Mouse (Mus musculus): Measurements from ENCODE around the gene Cd72. TPM values are rescaled to one million over a fixed set of nuclear protein-coding genes. Genes with fewer than 3 reads are reported as not detected.
A peak's percentile ranks its signal among the peaks of the same experiment; 100 is the strongest.

Cd72 gene
- polyA plus RNA-seq, 1 experiment from 2014 or later = 2.6 TPM

DNA sequence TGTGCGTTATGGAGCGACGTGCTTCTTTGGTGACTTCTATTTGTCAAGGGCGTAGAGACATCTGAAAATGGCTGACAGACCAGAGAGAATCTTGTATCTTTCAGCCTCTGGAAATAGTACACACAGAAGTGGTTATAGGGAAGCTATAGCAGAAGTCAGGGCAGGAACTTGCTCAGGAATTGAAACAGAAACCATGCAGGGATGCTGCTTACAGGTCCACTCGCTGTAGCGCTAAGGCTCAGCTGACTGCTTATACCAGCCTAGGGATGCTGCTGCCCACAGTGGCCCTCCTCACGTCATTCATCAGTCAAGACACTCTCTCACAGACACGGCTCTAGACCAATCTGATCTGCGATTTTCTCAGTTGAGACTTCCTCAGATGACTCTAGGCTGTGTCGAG is 15.9 kb upstream of the Cd72 start:
- whole genome bisulfite sequencing = 95% methylated on average over 10 of the region's 10 CpGs

GRCm38 (mm10) chr4:43466872-43467271 is 12.4 kb upstream of the Cd72 start:
- WGBS = 92% methylated on average over 7 of the region's 7 CpGs
- Histone ChIP-seq H3K4me2 (ENCODE audit: low read depth, low read length, severe bottlenecking) (no peak overlapping the region), H3K9ac (ENCODE audit: low read length) (no peak overlapping the region), H3K36me3 (ENCODE audit: control insufficient read depth, insufficient read depth, low read length) (no peaks in the 10 kb centered on the region), H3K9me3 (ENCODE audit: control insufficient read depth, low read length) (no peaks in the 10 kb centered on the region), H3K4me1 (replicated peaks; ENCODE audit: control insufficient read depth, insufficient read depth, low read length) (no peaks in the 10 kb centered on the region), H3K27me3 (ENCODE audit: control insufficient read depth, insufficient read depth, low read length) (no peaks in the 10 kb centered on the region), H3K27ac (ENCODE audit: low read depth, low read length) (no peak overlapping the region), H3K4me3 (ENCODE audit: low read depth, low read length) (no peak overlapping the region)
- ATAC-seq (replicated peaks; ENCODE audit: low FRiP score) (no peak), DNase-seq (ENCODE audit: low spot score) (no peak)

More for the DNA sequence above, 15.9 kb upstream of the Cd72 start:
- H3K27me3 ChIP-seq (ENCODE audit: control insufficient read depth, insufficient read depth, low read length) = no peaks in the 10 kb centered on the region
- no peaks in the 10 kb centered on the region for H3K36me3 ChIP-seq (ENCODE audit: control insufficient read depth, insufficient read depth, low read length)
- no peak overlapping the region for H3K27ac ChIP-seq (ENCODE audit: low read depth, low read length)
- no peak overlapping the region for H3K4me2 ChIP-seq (ENCODE audit: low read depth, low read length, severe bottlenecking)
- ATAC-seq (replicated peaks; ENCODE audit: low FRiP score) (no peak), DNase-seq (ENCODE audit: low spot score) (no peak)
- H3K9me3 ChIP-seq (ENCODE audit: control insufficient read depth, low read length) = no peaks in the 10 kb centered on the region
- no peaks in the 10 kb centered on the region for H3K4me1 ChIP-seq (replicated peaks; ENCODE audit: control insufficient read depth, insufficient read depth, low read length)
- H3K4me3 ChIP-seq (ENCODE audit: low read depth, low read length) = no peak overlapping the region
- H3K9ac ChIP-seq (ENCODE audit: low read length) = no peak overlapping the region

- Histone ChIP-seq H3K4me2 (ENCODE audit: low read depth, low read length, severe bottlenecking) (no peak overlapping the region), H3K4me1 (replicated peaks; ENCODE audit: control insufficient read depth, insufficient read depth, low read length) (no peaks in the 10 kb centered on the region), H3K9ac (ENCODE audit: low read length) (no peak overlapping the region), H3K4me3 (ENCODE audit: low read depth, low read length) (no peak overlapping the region), H3K36me3 (ENCODE audit: control insufficient read depth, insufficient read depth, low read length) (no peaks in the 10 kb centered on the region), H3K27me3 (ENCODE audit: control insufficient read depth, insufficient read depth, low read length) (no peaks in the 10 kb centered on the region), H3K9me3 (ENCODE audit: control insufficient read depth, low read length) (no peaks in the 10 kb centered on the region), H3K27ac (ENCODE audit: low read depth, low read length) (no peak overlapping the region)
- DNase-seq (ENCODE audit: low spot score) (no peak), ATAC-seq (replicated peaks; ENCODE audit: low FRiP score) (no peak)
- 92% methylated on average over 6 of the region's 6 CpGs for WGBS
Observed at GRCm38 (mm10) chr4:43465935-43466334, 11.5 kb upstream of the Cd72 start.

- H3K9me3 ChIP-seq (ENCODE audit: control insufficient read depth, low read length) = no peaks in the 10 kb centered on the region
- ATAC-seq (replicated peaks; ENCODE audit: low FRiP score) (no peak), DNase-seq (ENCODE audit: low spot score) (no peak)
- no peak overlapping the region for H3K4me2 ChIP-seq (ENCODE audit: low read depth, low read length, severe bottlenecking)
- no peaks in the 10 kb centered on the region for H3K27me3 ChIP-seq (ENCODE audit: control insufficient read depth, insufficient read depth, low read length)
- H3K4me3 ChIP-seq (ENCODE audit: low read depth, low read length) = no peak overlapping the region
- no peak overlapping the region for H3K27ac ChIP-seq (ENCODE audit: low read depth, low read length)
- no peaks in the 10 kb centered on the region for H3K36me3 ChIP-seq (ENCODE audit: control insufficient read depth, insufficient read depth, low read length)
- 96% methylated on average over 5 of the region's 5 CpGs for WGBS
- H3K4me1 ChIP-seq (replicated peaks; ENCODE audit: control insufficient read depth, insufficient read depth, low read length) = no peaks in the 10 kb centered on the region
- no peak overlapping the region for H3K9ac ChIP-seq (ENCODE audit: low read length)
Observed at GRCm38 (mm10) chr4:43463102-43463501, 8.7 kb upstream of the Cd72 start.

DNA sequence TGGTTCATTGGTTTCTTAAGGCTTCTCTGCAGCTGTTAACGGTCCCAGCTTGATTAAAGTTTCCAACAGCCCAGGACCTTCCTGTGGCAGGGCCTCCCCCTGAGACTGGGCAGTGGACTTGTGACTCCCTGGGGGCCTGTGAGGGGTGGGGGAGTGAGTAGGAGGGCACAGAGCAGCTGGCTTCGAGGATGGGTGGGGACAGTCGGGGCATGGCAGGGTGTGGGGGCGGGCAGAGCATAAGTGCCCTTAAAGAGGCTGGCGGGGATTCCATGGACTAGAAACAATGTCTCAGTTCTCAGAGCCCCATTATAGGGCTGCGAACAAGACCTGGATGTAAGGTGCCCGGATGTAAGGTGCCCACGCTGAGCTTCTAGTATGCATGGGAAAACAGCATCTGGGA is 2.7 kb upstream of the Cd72 start:
- no peaks in the 10 kb centered on the region for H3K9me3 ChIP-seq (ENCODE audit: control insufficient read depth, low read length)

DNA sequence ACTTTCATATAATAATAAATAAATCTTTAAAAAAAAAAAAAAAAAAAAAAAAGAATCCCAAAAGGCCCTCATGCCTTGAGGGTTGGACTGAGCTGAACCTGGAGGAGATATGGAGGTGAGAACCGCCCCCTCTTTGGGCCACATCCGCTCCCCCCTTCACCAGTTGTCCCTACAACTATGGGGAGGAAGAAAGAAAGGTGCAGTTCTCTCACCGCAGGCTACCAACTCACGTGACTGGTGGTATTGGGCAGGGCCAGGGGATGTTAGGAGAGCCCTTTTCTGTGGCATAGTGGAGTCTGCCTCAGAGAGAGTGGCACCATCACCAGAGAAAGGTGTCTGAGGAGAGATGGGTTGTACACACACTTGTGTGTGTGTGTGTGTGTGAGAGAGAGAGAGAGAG is 2.0 kb upstream of the Cd72 start:
- no peak for ATAC-seq (replicated peaks; ENCODE audit: low FRiP score)
- H3K4me3 ChIP-seq (ENCODE audit: low read depth, low read length) = no peak overlapping the region

More for the DNA sequence above, 2.7 kb upstream of the Cd72 start:
- Histone ChIP-seq H3K4me1 (replicated peaks; ENCODE audit: control insufficient read depth, insufficient read depth, low read length) (peaks cover 6% of the 10 kb centered on the region; the same call in 1 of the 2 replicates), H3K27ac (ENCODE audit: low read depth, low read length) (no peak overlapping the region), H3K27me3 (ENCODE audit: control insufficient read depth, insufficient read depth, low read length) (0 out of 2 replicates have a peak, but pooled peaks cover 2% of the 10 kb centered on the region), H3K9ac (ENCODE audit: low read length) (no peak overlapping the region), H3K4me2 (ENCODE audit: low read depth, low read length, severe bottlenecking) (no peak overlapping the region), H3K36me3 (ENCODE audit: control insufficient read depth, insufficient read depth, low read length) (no peaks in the 10 kb centered on the region), H3K4me3 (ENCODE audit: low read depth, low read length) (no peak overlapping the region)
- no peak for ATAC-seq (replicated peaks; ENCODE audit: low FRiP score)
- 22% methylated on average over 8 of the region's 8 CpGs for WGBS
- DNase-seq (ENCODE audit: low spot score) = no peak

GRCm38 (mm10) chr4:43453413-43453812 is 1.0 kb downstream of the Cd72 start:
- DNase-seq (ENCODE audit: low spot score) (no peak), ATAC-seq (replicated peaks; ENCODE audit: low FRiP score) (no peak)
- Histone ChIP-seq H3K27ac (ENCODE audit: low read depth, low read length) (no peak overlapping the region), H3K4me1 (replicated peaks; ENCODE audit: control insufficient read depth, insufficient read depth, low read length) (peaks cover 6% of the 10 kb centered on the region; the same call in 1 of the 2 replicates), H3K4me2 (ENCODE audit: low read depth, low read length, severe bottlenecking) (peak overlapping the region; percentile 47), H3K9ac (ENCODE audit: low read length) (peak overlapping the region; percentile 45), H3K9me3 (ENCODE audit: control insufficient read depth, low read length) (no peaks in the 10 kb centered on the region), H3K27me3 (ENCODE audit: control insufficient read depth, insufficient read depth, low read length) (0 out of 2 replicates have a peak, but pooled peaks cover 2% of the 10 kb centered on the region), H3K4me3 (ENCODE audit: low read depth, low read length) (peak overlapping the region; percentile 15), H3K36me3 (ENCODE audit: control insufficient read depth, insufficient read depth, low read length) (no peaks in the 10 kb centered on the region)
- WGBS = under 1% methylated on average over 17 of the region's 18 CpGs

More for the DNA sequence above, 2.0 kb upstream of the Cd72 start:
- Histone ChIP-seq H3K36me3 (ENCODE audit: control insufficient read depth, insufficient read depth, low read length) (no peaks in the 10 kb centered on the region), H3K9me3 (ENCODE audit: control insufficient read depth, low read length) (no peaks in the 10 kb centered on the region), H3K27me3 (ENCODE audit: control insufficient read depth, insufficient read depth, low read length) (0 out of 2 replicates have a peak, but pooled peaks cover 2% of the 10 kb centered on the region), H3K4me2 (ENCODE audit: low read depth, low read length, severe bottlenecking) (no peak overlapping the region), H3K4me1 (replicated peaks; ENCODE audit: control insufficient read depth, insufficient read depth, low read length) (peaks cover 6% of the 10 kb centered on the region; the same call in 1 of the 2 replicates), H3K27ac (ENCODE audit: low read depth, low read length) (no peak overlapping the region), H3K9ac (ENCODE audit: low read length) (no peak overlapping the region)
- 23% methylated on average over 4 of the region's 4 CpGs for WGBS
- no peak for DNase-seq (ENCODE audit: low spot score)

GRCm38 (mm10) chr4:43452315-43452714 is 2.1 kb downstream of the Cd72 start:
- H3K9ac ChIP-seq (ENCODE audit: low read length) = no peak overlapping the region
- peaks cover 6% of the 10 kb centered on the region; the same call in 1 of the 2 replicates for H3K4me1 ChIP-seq (replicated peaks; ENCODE audit: control insufficient read depth, insufficient read depth, low read length)
- H3K9me3 ChIP-seq (ENCODE audit: control insufficient read depth, low read length) = no peaks in the 10 kb centered on the region
- 0 out of 2 replicates have a peak, but pooled peaks cover 2% of the 10 kb centered on the region for H3K27me3 ChIP-seq (ENCODE audit: control insufficient read depth, insufficient read depth, low read length)
- no peak overlapping the region for H3K27ac ChIP-seq (ENCODE audit: low read depth, low read length)
- peaks cover 2% of the 10 kb centered on the region; the same call in 1 of the 2 replicates for H3K36me3 ChIP-seq (ENCODE audit: control insufficient read depth, insufficient read depth, low read length)
- ATAC-seq (replicated peaks; ENCODE audit: low FRiP score) (no peak), DNase-seq (ENCODE audit: low spot score) (no peak)
- no peak overlapping the region for H3K4me3 ChIP-seq (ENCODE audit: low read depth, low read length)
- no peak overlapping the region for H3K4me2 ChIP-seq (ENCODE audit: low read depth, low read length, severe bottlenecking)
- 64% methylated on average over 11 of the region's 11 CpGs for WGBS

GRCm38 (mm10) chr4:43448554-43448953 is 5.9 kb downstream of the Cd72 start:
- 92% methylated on average over 3 of the region's 3 CpGs for WGBS

More at GRCm38 (mm10) chr4:43448554-43448953, 5.9 kb downstream of the Cd72 start:
- Histone ChIP-seq H3K36me3 (ENCODE audit: control insufficient read depth, insufficient read depth, low read length) (peaks cover 2% of the 10 kb centered on the region; the same call in 1 of the 2 replicates), H3K9me3 (ENCODE audit: control insufficient read depth, low read length) (no peaks in the 10 kb centered on the region), H3K9ac (ENCODE audit: low read length) (no peak overlapping the region), H3K4me3 (ENCODE audit: low read depth, low read length) (no peak overlapping the region), H3K27me3 (ENCODE audit: control insufficient read depth, insufficient read depth, low read length) (no peaks in the 10 kb centered on the region), H3K27ac (ENCODE audit: low read depth, low read length) (no peak overlapping the region), H3K4me1 (replicated peaks; ENCODE audit: control insufficient read depth, insufficient read depth, low read length) (peaks cover 6% of the 10 kb centered on the region; the same call in 1 of the 2 replicates), H3K4me2 (ENCODE audit: low read depth, low read length, severe bottlenecking) (no peak overlapping the region)
- DNase-seq (ENCODE audit: low spot score) = no peak
- ATAC-seq (replicated peaks; ENCODE audit: low FRiP score) = no peak

All from forebrain, embryonic 11.5 days (tissue).